Mouse (Mus musculus): Measurements from ENCODE around the gene Afmid. TPM values are rescaled to one million over a fixed set of nuclear protein-coding genes. Genes with fewer than 3 reads are reported as not detected.
"Not testable (repeated sequence)": the region's sequence is repeated elsewhere in the genome, so short reads cannot be mapped to it uniquely, and the experiment has no call there.

Gene Afmid
- polyA plus RNA-seq, 1 experiment from 2014 or later: 20.8 TPM

DNA sequence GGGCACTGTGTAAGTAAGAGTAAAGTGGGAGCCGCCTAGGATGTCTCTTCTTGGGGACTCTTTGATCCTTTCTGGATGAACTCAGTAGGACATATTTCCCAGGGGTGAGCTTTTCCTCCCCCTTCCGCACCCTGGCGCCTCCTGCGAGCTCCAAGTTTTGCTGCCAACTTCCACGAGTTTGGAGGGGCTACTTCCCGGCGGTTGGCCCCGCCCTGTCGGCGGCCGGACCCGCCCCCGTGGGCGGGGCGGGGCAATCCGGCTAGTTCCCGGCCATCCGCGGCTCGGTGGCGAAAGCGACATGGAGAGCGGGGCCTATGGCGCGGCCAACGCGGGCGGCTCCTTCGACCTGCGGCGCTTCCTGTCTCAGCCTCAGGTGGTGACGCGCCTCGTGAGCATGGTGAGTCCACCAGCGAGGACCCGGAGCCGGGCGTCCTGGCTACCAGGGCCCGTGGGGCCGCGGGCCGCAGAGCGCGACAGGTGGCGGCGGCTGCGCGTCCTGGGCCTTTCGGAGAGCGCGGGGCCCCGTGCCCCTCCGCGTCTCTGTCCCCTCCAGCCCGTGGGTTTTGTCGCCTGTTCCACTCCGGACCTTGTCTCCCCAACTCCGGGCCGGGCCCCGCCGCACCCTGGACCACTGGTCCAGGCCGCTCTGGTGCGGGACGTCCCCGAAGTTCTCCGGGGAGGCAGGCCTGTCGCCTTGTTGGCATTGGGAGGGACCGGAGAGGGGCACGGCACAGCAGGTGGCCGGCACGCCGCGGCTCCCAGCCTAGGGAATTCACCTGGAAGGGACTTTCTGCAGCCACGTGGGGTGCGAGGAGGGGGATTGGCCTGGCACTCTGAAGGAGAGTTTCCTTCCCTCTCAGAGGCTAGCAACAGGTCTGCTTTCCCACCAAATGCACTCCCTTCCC is 16.1 kb upstream of the Afmid start, which contains the start of the genes Gm20708 and Syngr2:
TSS of gene Gm20708 (plus strand) at position 262 of the 905 bp plus-strand sequence.
TSS of gene Syngr2 (plus strand) at position 262 of the 905 bp plus-strand sequence.
- Histone ChIP-seq H3K4me1 (ENCODE audit: control insufficient read depth in 2 of 2, insufficient read depth in 2 of 2, low read length in 2 of 2) (peaks cover 6 to 22% of the 10 kb centered on the region in 2 experiments), H3K36me3 (ENCODE audit: control insufficient read depth, insufficient read depth, low read length) (peaks cover 26% of the 10 kb centered on the region), H3K27me3 (ENCODE audit: control insufficient read depth, insufficient read depth, low read length) (no peaks in the 10 kb centered on the region), H3K27ac (replicated peaks in 1 of 2; ENCODE audit: control insufficient read depth in 1 of 2, insufficient read depth in 1 of 2, low read depth in 2 of 2, low read length in 2 of 2) (peak within 1 kb of the TSS; percentile 63 to 65), H3K9ac (ENCODE audit: low read length) (peak within 1 kb of the TSS; percentile 93), H3K9me3 (ENCODE audit: control insufficient read depth, low read length) (no peaks in the 10 kb centered on the region), H3K4me3 (ENCODE audit: control insufficient read depth in 1 of 2, insufficient read depth in 1 of 2, low read depth in 1 of 2, low read length in 2 of 2) (peak within 1 kb of the TSS; percentile 83 to 93), H3K4me2 (ENCODE audit: low read length) (peak within 1 kb of the TSS; percentile 96)
- under 1% methylated on average over 75 of the region's 75 CpGs for WGBS
- peak; percentile 59 for ATAC-seq (ENCODE audit: insufficient number of reproducible peaks, insufficient read depth, low FRiP score, low read depth)

DNA sequence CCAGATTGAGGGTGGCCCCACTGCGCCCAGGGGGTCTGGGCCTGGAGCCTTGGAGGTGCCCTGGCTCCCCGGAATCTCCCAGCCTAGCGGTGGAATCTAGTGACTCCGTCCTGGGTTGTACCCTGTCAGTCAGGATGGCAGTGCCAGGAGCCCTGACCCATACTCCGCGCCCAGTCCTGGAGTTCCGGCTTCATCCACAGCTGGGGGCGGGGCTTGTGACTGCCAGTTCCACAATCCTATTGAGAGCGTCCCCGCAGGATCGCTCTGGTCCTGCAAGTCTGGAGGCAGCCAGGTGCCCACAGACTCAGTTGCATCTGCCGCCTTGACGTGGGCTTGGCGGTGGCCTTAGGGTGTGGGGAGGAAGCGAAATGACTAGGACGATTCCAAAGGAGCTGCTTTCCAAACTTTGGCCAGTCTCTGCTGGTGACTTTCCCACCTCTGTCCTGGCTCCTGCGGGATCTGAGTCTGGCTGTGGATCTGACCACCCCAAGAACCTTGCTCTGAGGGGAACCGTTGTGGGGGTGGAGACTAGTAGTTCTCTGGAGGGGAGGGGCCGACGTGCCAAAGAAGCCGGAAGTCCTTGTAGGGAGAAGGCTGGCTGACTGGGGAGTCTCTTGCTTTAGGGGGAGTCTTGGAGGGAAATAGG is 15.2 kb upstream of the Afmid start:
- WGBS: under 1% methylated on average over 21 of the region's 21 CpGs

DNA sequence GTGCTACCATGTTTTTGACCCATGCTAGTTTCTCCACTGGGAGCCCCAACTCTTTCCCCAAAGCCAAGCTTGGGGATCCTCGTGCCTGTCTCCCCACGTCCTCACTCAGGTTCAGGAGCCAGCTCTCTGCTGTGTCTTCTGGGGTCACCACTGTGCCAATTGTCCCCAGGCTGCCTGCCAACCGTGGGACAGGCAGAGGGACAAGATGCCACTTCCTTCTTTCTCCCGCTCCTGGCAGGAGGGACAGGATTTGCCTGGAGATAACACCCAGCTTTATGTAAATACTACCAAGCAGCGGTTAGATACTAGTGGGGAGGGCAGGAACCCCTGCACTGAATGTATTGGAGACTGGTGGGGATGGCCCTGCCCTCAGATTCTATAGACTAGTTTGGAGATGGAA is 11.9 kb upstream of the Afmid start:
- Histone ChIP-seq H3K4me2 (ENCODE audit: low read length) (no peak overlapping the region), H3K36me3 (ENCODE audit: control insufficient read depth, insufficient read depth, low read length) (peaks cover 68% of the 10 kb centered on the region), H3K27ac (replicated peaks in 1 of 2; ENCODE audit: control insufficient read depth in 1 of 2, insufficient read depth in 1 of 2, low read depth in 2 of 2, low read length in 2 of 2) (no peak overlapping the region), H3K4me1 (ENCODE audit: control insufficient read depth in 2 of 2, insufficient read depth in 2 of 2, low read length in 2 of 2) (peaks cover 14 to 29% of the 10 kb centered on the region in 2 experiments), H3K9me3 (ENCODE audit: control insufficient read depth, low read length) (no peaks in the 10 kb centered on the region), H3K27me3 (ENCODE audit: control insufficient read depth, insufficient read depth, low read length) (no peaks in the 10 kb centered on the region), H3K4me3 (ENCODE audit: control insufficient read depth in 1 of 2, insufficient read depth in 1 of 2, low read depth in 1 of 2, low read length in 2 of 2) (no peak overlapping the region), H3K9ac (ENCODE audit: low read length) (no peak overlapping the region)
- 67% methylated on average over 5 of the region's 5 CpGs for WGBS
- no peak for ATAC-seq (ENCODE audit: insufficient number of reproducible peaks, insufficient read depth, low FRiP score, low read depth)

More for the DNA sequence above, 15.2 kb upstream of the Afmid start:
- H3K36me3 ChIP-seq (ENCODE audit: control insufficient read depth, insufficient read depth, low read length): peaks cover 35% of the 10 kb centered on the region
- peak overlapping the region; percentile 96 for H3K4me2 ChIP-seq (ENCODE audit: low read length)
- H3K9ac ChIP-seq (ENCODE audit: low read length): peak overlapping the region; percentile 93
- peak overlapping the region; percentile 63 to 65 for H3K27ac ChIP-seq (replicated peaks in 1 of 2; ENCODE audit: control insufficient read depth in 1 of 2, insufficient read depth in 1 of 2, low read depth in 2 of 2, low read length in 2 of 2)
- H3K9me3 ChIP-seq (ENCODE audit: control insufficient read depth, low read length): no peaks in the 10 kb centered on the region
- H3K4me1 ChIP-seq (ENCODE audit: control insufficient read depth in 2 of 2, insufficient read depth in 2 of 2, low read length in 2 of 2): peaks cover 9 to 27% of the 10 kb centered on the region in 2 experiments
- peak; percentile 68 for ATAC-seq (ENCODE audit: insufficient number of reproducible peaks, insufficient read depth, low FRiP score, low read depth)
- peak overlapping the region; percentile 83 to 93 for H3K4me3 ChIP-seq (ENCODE audit: control insufficient read depth in 1 of 2, insufficient read depth in 1 of 2, low read depth in 1 of 2, low read length in 2 of 2)
- no peaks in the 10 kb centered on the region for H3K27me3 ChIP-seq (ENCODE audit: control insufficient read depth, insufficient read depth, low read length)

DNA sequence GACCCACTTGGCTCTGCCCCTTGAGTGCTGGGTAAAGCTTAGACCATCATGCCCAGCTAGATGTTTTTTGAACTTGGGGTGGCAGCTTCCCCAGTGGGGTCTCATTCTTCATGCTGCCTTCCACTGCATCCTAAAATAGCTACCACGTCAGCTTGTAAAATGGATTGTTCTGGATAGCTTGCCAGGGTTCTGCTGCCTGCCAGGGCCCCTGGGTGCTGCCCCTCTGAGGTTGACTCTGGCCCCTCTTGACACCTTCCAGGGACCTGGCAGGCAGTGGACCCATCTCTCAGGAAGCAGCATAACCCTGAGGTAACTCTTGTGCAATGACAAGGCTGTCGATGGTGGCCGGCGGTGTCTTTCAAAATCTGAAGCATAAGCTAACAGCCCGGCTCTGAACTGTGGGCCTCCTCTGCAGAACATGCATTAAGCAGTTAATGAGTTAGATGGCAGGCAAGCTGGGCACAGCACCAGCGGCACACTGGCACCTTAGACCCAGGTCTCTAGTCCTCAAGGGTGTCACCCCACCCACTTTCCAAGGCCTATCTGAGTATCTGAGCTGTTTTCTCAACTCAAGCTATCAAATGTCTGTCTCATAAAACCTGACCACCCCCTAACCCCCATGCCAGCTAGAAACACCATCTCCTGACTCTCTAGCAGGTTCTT is 10.9 kb upstream of the Afmid start:
- ATAC-seq (ENCODE audit: insufficient number of reproducible peaks, insufficient read depth, low FRiP score, low read depth): no peak
- H3K9me3 ChIP-seq (ENCODE audit: control insufficient read depth, low read length): no peaks in the 10 kb centered on the region
- H3K4me1 ChIP-seq (ENCODE audit: control insufficient read depth in 2 of 2, insufficient read depth in 2 of 2, low read length in 2 of 2): peaks cover 17 to 32% of the 10 kb centered on the region in 2 experiments
- WGBS: 79% methylated on average over 6 of the region's 6 CpGs
- no peak overlapping the region for H3K4me2 ChIP-seq (ENCODE audit: low read length)
- 0 out of 4 replicates have a peak overlapping the region, but pooled peaks of 1 of the 2 experiments have one; percentile 22 for H3K27ac ChIP-seq (replicated peaks in 1 of 2; ENCODE audit: control insufficient read depth in 1 of 2, insufficient read depth in 1 of 2, low read depth in 2 of 2, low read length in 2 of 2)
- H3K36me3 ChIP-seq (ENCODE audit: control insufficient read depth, insufficient read depth, low read length): peaks cover 77% of the 10 kb centered on the region
- H3K27me3 ChIP-seq (ENCODE audit: control insufficient read depth, insufficient read depth, low read length): no peaks in the 10 kb centered on the region
- peak overlapping the region; percentile 17; the same call in 1 of the 2 replicates for H3K9ac ChIP-seq (ENCODE audit: low read length)
- H3K4me3 ChIP-seq (ENCODE audit: control insufficient read depth in 1 of 2, insufficient read depth in 1 of 2, low read depth in 1 of 2, low read length in 2 of 2): no peak overlapping the region

DNA sequence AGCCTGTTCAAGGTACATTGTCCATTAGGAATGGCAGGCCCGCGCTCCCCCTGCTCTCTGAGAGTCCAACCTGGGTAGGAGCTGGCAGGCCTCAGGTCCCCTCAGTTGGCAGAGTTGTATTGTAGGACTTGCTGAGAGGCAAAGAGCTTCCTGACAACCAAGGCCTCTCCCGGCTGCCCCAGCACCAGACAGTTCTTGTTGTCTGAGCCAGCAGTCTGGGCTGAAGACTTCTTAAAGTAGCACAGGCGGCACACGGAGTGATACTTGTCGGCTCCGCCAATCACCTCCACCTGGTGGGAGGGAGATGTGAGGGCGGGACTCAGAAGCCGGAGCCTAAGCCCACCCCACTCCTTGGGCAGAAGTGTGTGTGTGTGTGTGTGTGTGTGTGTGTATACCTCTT is 9.9 kb upstream of the Afmid start:
- Histone ChIP-seq H3K36me3 (ENCODE audit: control insufficient read depth, insufficient read depth, low read length) (peaks cover 87% of the 10 kb centered on the region), H3K4me1 (ENCODE audit: control insufficient read depth in 2 of 2, insufficient read depth in 2 of 2, low read length in 2 of 2) (peaks cover 17 to 35% of the 10 kb centered on the region in 2 experiments)
- not testable (repeated sequence) for H3K9me3 ChIP-seq (ENCODE audit: control insufficient read depth, low read length); H3K27me3 ChIP-seq (ENCODE audit: control insufficient read depth, insufficient read depth, low read length); H3K27ac ChIP-seq (replicated peaks in 1 of 2; ENCODE audit: control insufficient read depth in 1 of 2, insufficient read depth in 1 of 2, low read depth in 2 of 2, low read length in 2 of 2); H3K4me3 ChIP-seq (ENCODE audit: control insufficient read depth in 1 of 2, insufficient read depth in 1 of 2, low read depth in 1 of 2, low read length in 2 of 2); H3K9ac ChIP-seq (ENCODE audit: low read length); H3K4me2 ChIP-seq (ENCODE audit: low read length); ATAC-seq (ENCODE audit: insufficient number of reproducible peaks, insufficient read depth, low FRiP score, low read depth)
- 76% methylated on average over 9 of the region's 9 CpGs for WGBS

DNA sequence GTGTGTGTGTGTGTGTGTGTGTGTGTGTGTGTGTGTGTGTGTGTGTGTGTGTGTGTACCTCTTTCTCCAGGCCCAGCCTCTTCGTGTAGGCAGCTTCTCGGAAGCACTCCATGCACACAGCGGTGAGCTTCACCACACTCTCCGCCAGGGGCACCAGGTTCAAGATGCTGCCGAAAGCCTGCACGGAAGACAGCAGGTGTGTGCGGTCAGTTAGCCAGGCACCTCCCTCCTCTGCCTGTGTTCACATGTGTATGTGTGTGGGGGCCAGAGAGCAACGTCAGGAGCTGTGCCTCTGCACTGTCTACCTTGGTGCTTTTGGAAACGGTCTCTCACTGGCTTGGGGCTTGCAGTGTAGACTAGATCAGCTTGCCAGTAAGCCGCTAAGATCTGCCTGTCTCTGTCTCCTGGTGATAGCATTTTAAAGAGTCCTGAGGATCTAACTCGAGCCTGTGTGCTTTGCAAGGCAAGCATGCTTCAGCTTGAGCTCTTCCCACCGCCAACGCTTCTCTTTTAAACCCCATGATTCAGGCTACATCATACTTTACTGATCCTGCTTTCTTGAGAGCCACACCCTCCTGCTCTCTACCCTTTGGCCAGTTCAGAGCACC is 9.2 kb upstream of the Afmid start:
- Histone ChIP-seq H3K36me3 (ENCODE audit: control insufficient read depth, insufficient read depth, low read length) (peaks cover 94% of the 10 kb centered on the region), H3K4me1 (ENCODE audit: control insufficient read depth in 2 of 2, insufficient read depth in 2 of 2, low read length in 2 of 2) (peaks cover 17 to 29% of the 10 kb centered on the region in 2 experiments), H3K4me2 (ENCODE audit: low read length) (no peak overlapping the region)

DNA sequence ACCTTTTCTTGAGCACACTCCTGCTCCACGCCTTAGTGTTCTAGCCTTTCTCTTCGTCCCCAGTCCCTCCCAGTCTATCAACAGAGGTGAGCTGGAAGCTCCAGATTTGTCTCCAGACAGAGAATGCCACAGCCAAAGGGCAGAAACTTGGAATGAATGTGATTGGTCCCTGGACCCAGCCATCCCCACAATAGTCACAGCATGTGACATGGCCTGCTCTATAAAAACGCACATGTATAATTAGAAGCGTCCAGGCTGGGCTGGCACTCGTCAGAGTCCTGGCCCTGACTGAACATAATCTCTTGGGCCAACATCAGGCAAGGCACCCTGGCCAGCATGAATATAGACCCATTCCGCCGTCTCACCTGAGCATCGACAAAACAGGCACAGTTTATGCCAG is 6.6 kb upstream of the Afmid start:
- ATAC-seq (ENCODE audit: insufficient number of reproducible peaks, insufficient read depth, low FRiP score, low read depth): peak; percentile 69
- peak overlapping the region; percentile 53; the same call in 1 of the 2 replicates for H3K9ac ChIP-seq (ENCODE audit: low read length)
- WGBS: 50% methylated on average over 8 of the region's 8 CpGs

More for the DNA sequence above, 9.2 kb upstream of the Afmid start:
- Histone ChIP-seq H3K9me3 (ENCODE audit: control insufficient read depth, low read length) (no peaks in the 10 kb centered on the region), H3K9ac (ENCODE audit: low read length) (no peak overlapping the region), H3K27ac (replicated peaks in 1 of 2; ENCODE audit: control insufficient read depth in 1 of 2, insufficient read depth in 1 of 2, low read depth in 2 of 2, low read length in 2 of 2) (no peak overlapping the region), H3K27me3 (ENCODE audit: control insufficient read depth, insufficient read depth, low read length) (no peaks in the 10 kb centered on the region), H3K4me3 (ENCODE audit: control insufficient read depth in 1 of 2, insufficient read depth in 1 of 2, low read depth in 1 of 2, low read length in 2 of 2) (no peak overlapping the region)
- WGBS: 86% methylated on average over 13 of the region's 13 CpGs
- ATAC-seq (ENCODE audit: insufficient number of reproducible peaks, insufficient read depth, low FRiP score, low read depth): no peak

More for the DNA sequence above, 6.6 kb upstream of the Afmid start:
- H3K27me3 ChIP-seq (ENCODE audit: control insufficient read depth, insufficient read depth, low read length): no peaks in the 10 kb centered on the region
- H3K4me1 ChIP-seq (ENCODE audit: control insufficient read depth in 2 of 2, insufficient read depth in 2 of 2, low read length in 2 of 2): peaks cover 29 to 49% of the 10 kb centered on the region in 2 experiments
- peak overlapping the region; percentile 19; the same call in 1 of the 2 replicates for H3K4me2 ChIP-seq (ENCODE audit: low read length)
- H3K4me3 ChIP-seq (ENCODE audit: control insufficient read depth in 1 of 2, insufficient read depth in 1 of 2, low read depth in 1 of 2, low read length in 2 of 2): no peak overlapping the region
- H3K36me3 ChIP-seq (ENCODE audit: control insufficient read depth, insufficient read depth, low read length): peaks cover 97% of the 10 kb centered on the region
- no peaks in the 10 kb centered on the region for H3K9me3 ChIP-seq (ENCODE audit: control insufficient read depth, low read length)
- peak overlapping the region; percentile 77 to 89 for H3K27ac ChIP-seq (replicated peaks in 1 of 2; ENCODE audit: control insufficient read depth in 1 of 2, insufficient read depth in 1 of 2, low read depth in 2 of 2, low read length in 2 of 2)
